Mouse (Mus musculus) ES-E14 (cell line): Measurements from ENCODE around the gene Tspan3. TPM values are rescaled to one million over a fixed set of nuclear protein-coding genes. Genes with fewer than 3 reads are reported as not detected.

ENCODE experiments used
- DNase-seq: peaks from one replicate; pipeline ENCODE4 v3.0.0-alpha.2; 2013; ENCODE audit warnings: low read depth, low spot score
- H3K27ac ChIP-seq: 2 replicates; pipeline ENCODE4 v1.5.1; 2012; ENCODE audit warnings: low read depth, mild to moderate bottlenecking, low read length, moderate library complexity, mixed read lengths; ENCODE audit not compliant: poor library complexity, insufficient read depth, severe bottlenecking
- H3K36me3 ChIP-seq: 2 replicates; pipeline ENCODE4 v1.6.1; 2012; ENCODE audit warnings: mild to moderate bottlenecking, low read length, moderate library complexity, mixed read lengths; ENCODE audit not compliant: control insufficient read depth, poor library complexity, insufficient read depth, severe bottlenecking
- H3K4me1 ChIP-seq, 2 experiments: fragments of 150-350 bp in 1 of 2; sonication (generic) in 1 of 2; 2 replicates each; pipeline ENCODE4 v1.6.1; 2012; ENCODE audit warnings: low read length in 2 of 2, mild to moderate bottlenecking in 1 of 2, mixed read lengths in 1 of 2; ENCODE audit not compliant: control insufficient read depth in 2 of 2, insufficient read depth in 2 of 2, poor library complexity in 1 of 2
- H3K4me3 ChIP-seq, 2 experiments: fragments of 150-350 bp in 1 of 2; sonication (generic) in 1 of 2; 2 replicates each; pipeline ENCODE4 v1.5.1; 2012; ENCODE audit warnings: low read length in 2 of 2, low read depth in 1 of 2, mild to moderate bottlenecking in 1 of 2, mixed read lengths in 1 of 2; ENCODE audit not compliant: insufficient read depth in 1 of 2, poor library complexity in 1 of 2, severe bottlenecking in 1 of 2
- H3K9ac ChIP-seq: 2 replicates; pipeline ENCODE4 v1.6.1; 2012; ENCODE audit warnings: low read depth, mild to moderate bottlenecking, low read length, mixed read lengths; ENCODE audit not compliant: poor library complexity, insufficient read depth, severe bottlenecking
- H3K9me3 ChIP-seq: fragments of 150-350 bp; sonication (generic); 2 replicates; pipeline ENCODE4 v1.6.1; 2012; ENCODE audit warnings: low read depth, mild to moderate bottlenecking, low read length; ENCODE audit not compliant: control insufficient read depth, insufficient read depth
- CHD2 ChIP-seq: IDR thresholded peaks from 2 replicates; pipeline ENCODE4 v1.6.1; 2014; ENCODE audit warnings: mild to moderate bottlenecking, low read depth, low read length, inconsistent platforms
- HCFC1 ChIP-seq: IDR thresholded peaks from 2 replicates; pipeline ENCODE4 v1.6.1; 2012; ENCODE audit warnings: low read length, inconsistent platforms, borderline replicate concordance; ENCODE audit not compliant: insufficient read depth
- MAFK ChIP-seq: IDR thresholded peaks from 2 replicates; pipeline ENCODE4 v1.6.1; 2014; ENCODE audit warnings: mild to moderate bottlenecking, low read depth, low read length, inconsistent platforms; ENCODE audit not compliant: insufficient read depth
- ZC3H11A ChIP-seq: IDR thresholded peaks from 2 replicates; pipeline ENCODE4 v1.6.1; 2012; ENCODE audit warnings: low read depth, mild to moderate bottlenecking, inconsistent platforms, low read length, borderline replicate concordance
- ZNF384 ChIP-seq: IDR thresholded peaks from 2 replicates; pipeline ENCODE4 v1.6.1; 2012; ENCODE audit warnings: low read depth, low read length, inconsistent platforms
- in situ Hi-C, 2 experiments: fragments of 600-800 bp; cut with MboI; formaldehyde crosslinking; loops; one replicate each; pipeline ENCODE4 v1.15.1; 2025; ENCODE audit warnings: low sequenced_read_pairs in 2 of 2, inconsistent platforms in 1 of 2; ENCODE audit not compliant: unreplicated experiment in 2 of 2
- total RNA-seq: library from RNA; depleted of rRNA; stranded (reverse); fragments of 300-350 nt; gene quantifications from 2 replicates; pipeline ENCODE4 v1.2.3, GENCODE M21; 2012

Tspan3 gene
- total RNA-seq, 1 experiment, result 158 TPM

- DNase-seq, result no peak
- in situ Hi-C loops, result no loop called here
- TF ChIP-seq MAFK, result no peak
- no peak for TF ChIP-seq HCFC1
- TF ChIP-seq CHD2, result no peak
- TF ChIP-seq ZC3H11A, result no peak
- no peak for TF ChIP-seq ZNF384
Observed at GRCm38 (mm10) chr9:56154572-56154971, 10.7 kb downstream of the Tspan3 start.

GRCm38 (mm10) chr9:56152482-56153007, 12.7 kb downstream of the Tspan3 start:
- TF ChIP-seq CHD2 (no peak), ZNF384 (no peak), HCFC1 (no peak), ZC3H11A (no peak), MAFK (no peak)
- Histone ChIP-seq H3K4me3 (no peak overlapping the region), H3K27ac (no peak overlapping the region), H3K9ac (no peak overlapping the region), H3K4me1 (no peaks in the 10 kb centered on the region), H3K9me3 (no peaks in the 10 kb centered on the region), H3K36me3 (no peaks in the 10 kb centered on the region)
- in situ Hi-C loops, result no loop called here
- no peak for DNase-seq

More at GRCm38 (mm10) chr9:56154572-56154971, 10.7 kb downstream of the Tspan3 start:
- Histone ChIP-seq H3K27ac (no peak overlapping the region), H3K4me3 (no peak overlapping the region), H3K4me1 (peaks cover 0 to 2% of the 10 kb centered on the region in 2 experiments; a peak in 1 of 4 replicates), H3K9ac (no peak overlapping the region), H3K9me3 (no peaks in the 10 kb centered on the region), H3K36me3 (no peaks in the 10 kb centered on the region)

- H3K9ac ChIP-seq, result no peak overlapping the region
- H3K4me3 ChIP-seq, result no peak overlapping the region
- DNase-seq, result no peak
- in situ Hi-C loops, result no loop called here
- H3K4me1 ChIP-seq, result no peaks in the 10 kb centered on the region
- no peak for TF ChIP-seq ZC3H11A
- TF ChIP-seq MAFK, result no peak
- no peak for TF ChIP-seq ZNF384
- no peak for TF ChIP-seq CHD2
- TF ChIP-seq HCFC1, result no peak
- no peaks in the 10 kb centered on the region for H3K36me3 ChIP-seq
- no peaks in the 10 kb centered on the region for H3K9me3 ChIP-seq
- H3K27ac ChIP-seq, result no peak overlapping the region
Observed at GRCm38 (mm10) chr9:56151745-56152481, 13.4 kb downstream of the Tspan3 start.

- Histone ChIP-seq H3K9ac (no peak overlapping the region), H3K4me3 (no peak overlapping the region), H3K36me3 (peaks cover 7% of the 10 kb centered on the region; the same call in 1 of the 2 replicates), H3K9me3 (no peaks in the 10 kb centered on the region), H3K4me1 (no peaks in the 10 kb centered on the region), H3K27ac (no peak overlapping the region)
- no peak for TF ChIP-seq ZNF384
- TF ChIP-seq MAFK, result no peak
- TF ChIP-seq HCFC1, result no peak
- no peak for TF ChIP-seq ZC3H11A
- TF ChIP-seq CHD2, result no peak
- DNase-seq, result no peak
- in situ Hi-C loops, result no loop called here
Observed at GRCm38 (mm10) chr9:56146326-56146923, 18.9 kb downstream of the Tspan3 start.
